Mouse (Mus musculus) lung, adult 2 months (tissue): ENCODE measurements around the gene Sipa1.

Experiments used
- CTCF ChIP-seq: fragments of 200-500 bp; IDR thresholded peaks from 2 replicates; pipeline ENCODE4 v1.5.1; 2011; ENCODE audit warnings: mild to moderate bottlenecking, low read length, control low read depth; ENCODE audit not compliant: insufficient read depth
- POLR2A ChIP-seq: fragments of 200-500 bp; IDR thresholded peaks from 2 replicates; pipeline ENCODE4 v1.6.1; 2011; ENCODE audit warnings: low read depth, mild to moderate bottlenecking, control low read depth, low read length, borderline replicate concordance; ENCODE audit errors: extremely low read depth

GRCm38 (mm10) chr19:5686437-5686836 is 22.9 kb upstream of the Sipa1 start:
- no peak for TF ChIP-seq CTCF
- no peak for TF ChIP-seq POLR2A
